Mouse (Mus musculus) hindbrain, embryonic 12.5 days (tissue): ENCODE measurements around the gene Rbfox2. TPM values are rescaled to one million over a fixed set of nuclear protein-coding genes. Genes with fewer than 3 reads are reported as not detected.

Source experiments
- ATAC-seq: fragments of 200-750 bp; cut with Nextera tagmentation; 2 replicates; pipeline ENCODE4 v1.8.0; 2017; ENCODE audit warnings: moderate TSS enrichment; ENCODE audit not compliant: low FRiP score
- H3K27ac ChIP-seq: fragments of 300-500 bp; sonication (generic); 2 replicates; pipeline ENCODE4 v1.5.1; 2016; ENCODE audit warnings: mild to moderate bottlenecking
- H3K27me3 ChIP-seq: fragments of 300-500 bp; sonication (generic); 2 replicates; pipeline ENCODE4 v1.6.1; 2016; ENCODE audit warnings: mild to moderate bottlenecking
- H3K36me3 ChIP-seq: fragments of 300-500 bp; sonication (generic); 2 replicates; pipeline ENCODE4 v1.6.1; 2016; ENCODE audit warnings: mild to moderate bottlenecking
- H3K4me1 ChIP-seq: fragments of 300-500 bp; sonication (generic); 2 replicates; pipeline ENCODE4 v1.6.1; 2016
- H3K4me2 ChIP-seq: fragments of 300-500 bp; sonication (generic); replicated peaks from 2 replicates; pipeline ENCODE4 v1.6.1; 2016; ENCODE audit warnings: mild to moderate bottlenecking
- H3K4me3 ChIP-seq: fragments of 300-500 bp; sonication (generic); 2 replicates; pipeline ENCODE4 v1.5.1; 2016; ENCODE audit warnings: mild to moderate bottlenecking
- H3K9ac ChIP-seq: fragments of 300-500 bp; sonication (generic); 2 replicates; pipeline ENCODE4 v1.6.1; 2016; ENCODE audit warnings: mild to moderate bottlenecking, moderate library complexity
- H3K9me3 ChIP-seq: fragments of 300-500 bp; sonication (generic); replicated peaks from 2 replicates; pipeline ENCODE4 v1.6.1; 2016; ENCODE audit warnings: mild to moderate bottlenecking
- WGBS: fragments of 180-500 bp; shearing (Covaris S2); methylation state at CpG from one replicate; pipeline ENCODE4 v1.1.7; 2016; 5-methylcytosine and 5-hydroxymethylcytosine counted together
- polyA plus RNA-seq: library from polyadenylated mRNA; unstranded; fragments of >200 nt; fragmentation: Nextera tagmentation; extraction: Ambion mirVana; gene quantifications from 2 replicates; pipeline ENCODE4 v1.2.1, GENCODE M21; 2016

Rbfox2 gene
- polyA plus RNA-seq, 1 experiment from 2014 or later: 156 TPM

DNA sequence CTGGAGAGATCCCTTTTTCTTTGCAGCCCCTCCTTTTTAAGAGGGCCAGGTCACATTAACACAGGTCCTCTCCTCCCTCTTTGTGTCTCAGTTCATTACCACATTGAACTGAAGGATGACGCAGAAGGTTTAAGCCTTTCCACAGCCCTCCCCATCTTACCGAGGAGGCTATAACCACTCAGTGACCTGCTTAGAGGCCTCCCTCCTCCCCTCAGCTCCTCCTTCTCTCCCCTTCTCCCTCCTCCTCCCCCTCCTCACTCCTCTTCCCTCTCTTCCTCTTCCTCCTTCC is 269.9 kb downstream of the Rbfox2 start:
- no peak for ATAC-seq
- Histone ChIP-seq H3K4me1 (peaks cover 31% of the 10 kb centered on the region), H3K9ac (peak overlapping the region; percentile 38; the same call in 1 of the 2 replicates), H3K4me2 (no peak overlapping the region), H3K9me3 (no peaks in the 10 kb centered on the region; the same call in 1 of the 2 replicates), H3K4me3 (no peak overlapping the region), H3K27me3 (no peaks in the 10 kb centered on the region), H3K36me3 (no peaks in the 10 kb centered on the region), H3K27ac (peak overlapping the region; percentile 79)
- 66% methylated on average over 2 of the region's 2 CpGs for WGBS

DNA sequence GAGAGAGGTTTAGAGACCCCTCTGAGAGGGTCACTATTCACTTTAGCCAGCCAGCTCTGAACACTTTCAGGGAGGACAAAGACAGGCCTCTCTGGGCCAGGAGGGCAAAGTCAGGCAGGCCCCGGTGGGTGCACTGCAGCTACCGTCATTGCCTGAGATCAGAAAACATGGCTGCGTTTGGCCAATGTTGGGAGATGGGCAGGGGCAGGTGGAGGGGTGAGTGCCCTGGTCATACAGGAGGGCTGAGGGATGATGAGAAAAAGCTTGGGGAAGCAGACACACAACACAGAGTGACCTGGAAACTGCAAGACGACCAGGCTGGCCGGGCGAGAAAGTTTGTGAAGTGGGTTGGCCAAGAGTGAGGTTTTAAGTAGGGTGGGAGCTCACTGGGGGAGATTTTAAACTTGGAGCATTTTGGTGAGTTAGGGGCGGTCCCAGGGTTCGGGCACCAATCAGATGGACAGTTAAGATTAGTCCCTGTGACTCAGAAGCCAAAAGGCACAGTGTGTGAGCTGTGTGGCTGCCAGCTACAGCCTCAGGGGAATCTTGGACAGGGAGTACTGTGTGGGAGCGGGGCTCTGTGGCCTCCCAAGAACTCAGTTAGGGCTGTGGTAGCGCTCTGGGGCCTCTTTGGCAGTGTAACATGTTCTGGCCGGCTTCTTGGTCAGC is 270.4 kb downstream of the Rbfox2 start:
- no peak overlapping the region for H3K4me3 ChIP-seq
- no peak for ATAC-seq
- H3K27ac ChIP-seq: peak overlapping the region; percentile 79
- H3K36me3 ChIP-seq: no peaks in the 10 kb centered on the region
- no peak overlapping the region for H3K4me2 ChIP-seq
- 0 out of 2 replicates have a peak overlapping the region, but pooled peaks have one; percentile 38 for H3K9ac ChIP-seq
- 77% methylated on average over 11 of the region's 11 CpGs for WGBS
- H3K27me3 ChIP-seq: no peaks in the 10 kb centered on the region
- H3K4me1 ChIP-seq: peaks cover 31% of the 10 kb centered on the region
- no peaks in the 10 kb centered on the region; the same call in 1 of the 2 replicates for H3K9me3 ChIP-seq

DNA sequence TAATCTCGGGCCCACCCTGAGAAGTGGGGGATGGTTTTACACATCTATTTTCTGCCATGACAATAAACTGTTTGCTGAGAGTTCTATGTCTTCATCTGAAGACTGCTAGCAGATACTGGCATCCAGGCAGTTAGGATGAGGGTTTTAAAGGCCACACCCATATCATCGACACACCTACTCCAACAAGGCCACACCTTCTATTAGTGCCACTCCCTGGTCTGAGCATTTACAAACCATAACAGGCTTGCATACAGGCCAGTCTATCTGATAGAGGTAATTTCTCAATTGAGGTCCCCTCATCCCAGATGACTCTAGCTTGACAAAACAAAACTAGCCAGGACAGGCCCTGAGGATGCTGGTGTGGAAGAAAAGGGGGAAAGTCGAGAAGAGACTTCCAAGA is 271.2 kb downstream of the Rbfox2 start:
- Histone ChIP-seq H3K36me3 (no peaks in the 10 kb centered on the region), H3K4me1 (peaks cover 30% of the 10 kb centered on the region), H3K27me3 (no peaks in the 10 kb centered on the region), H3K4me3 (no peak overlapping the region), H3K27ac (no peak overlapping the region), H3K9me3 (no peaks in the 10 kb centered on the region; the same call in 1 of the 2 replicates), H3K4me2 (no peak overlapping the region), H3K9ac (no peak overlapping the region)
- WGBS: 91% methylated on average over 3 of the region's 3 CpGs
- no peak for ATAC-seq

DNA sequence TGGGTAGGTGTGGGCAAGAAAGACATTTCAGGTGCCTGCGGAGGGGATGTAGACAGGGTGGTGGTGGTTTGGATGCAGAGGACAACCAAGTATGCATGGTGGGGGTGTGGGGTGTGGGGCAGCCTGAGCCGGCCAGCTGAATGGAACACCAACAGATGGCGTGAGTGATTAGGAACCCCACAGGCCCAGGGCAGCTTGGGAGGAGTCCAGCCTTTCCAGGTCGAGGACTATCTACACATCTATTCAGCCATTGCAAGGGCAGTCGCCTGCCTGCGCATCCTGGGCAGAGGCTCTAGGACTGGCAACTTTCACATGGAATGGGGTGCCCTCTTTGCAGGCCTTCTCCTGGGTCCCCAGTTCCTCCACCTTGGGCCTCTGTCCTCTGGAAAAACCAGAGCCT is 272.3 kb downstream of the Rbfox2 start:
- no peaks in the 10 kb centered on the region; the same call in 1 of the 2 replicates for H3K9me3 ChIP-seq
- H3K4me3 ChIP-seq: no peak overlapping the region
- WGBS: 73% methylated on average over 6 of the region's 6 CpGs

DNA sequence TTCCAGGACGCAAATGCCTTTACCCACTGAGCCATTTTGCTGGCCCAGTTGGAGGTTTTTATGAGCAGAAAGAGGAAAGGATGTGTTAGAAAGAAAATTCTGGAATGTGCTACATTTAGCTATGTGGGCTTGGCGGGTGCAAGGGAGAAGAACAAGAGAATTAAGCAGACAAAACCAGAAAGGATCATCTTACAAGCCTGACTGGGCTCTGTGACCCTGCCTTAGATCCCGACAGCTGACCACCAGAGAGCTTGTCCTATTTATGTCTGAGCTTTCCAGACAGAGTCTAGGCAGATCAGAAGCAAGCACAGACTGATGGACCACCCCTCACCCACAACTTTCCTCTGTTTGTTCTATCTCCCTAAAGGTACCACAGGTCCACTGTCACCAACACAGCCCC is 275.5 kb downstream of the Rbfox2 start:
- no peaks in the 10 kb centered on the region for H3K9me3 ChIP-seq
- H3K4me3 ChIP-seq: no peak overlapping the region
- H3K36me3 ChIP-seq: no peaks in the 10 kb centered on the region
- no peaks in the 10 kb centered on the region for H3K27me3 ChIP-seq
- WGBS: 50% methylated on average over 3 of the region's 3 CpGs
- ATAC-seq: no peak
- H3K9ac ChIP-seq: no peak overlapping the region
- no peak overlapping the region for H3K4me2 ChIP-seq
- H3K4me1 ChIP-seq: peaks cover 3% of the 10 kb centered on the region
- H3K27ac ChIP-seq: no peak overlapping the region

More for the DNA sequence above, 272.3 kb downstream of the Rbfox2 start:
- Histone ChIP-seq H3K27ac (no peak overlapping the region), H3K4me2 (no peak overlapping the region), H3K36me3 (no peaks in the 10 kb centered on the region), H3K4me1 (peaks cover 20% of the 10 kb centered on the region), H3K9ac (no peak overlapping the region), H3K27me3 (no peaks in the 10 kb centered on the region)
- no peak for ATAC-seq

DNA sequence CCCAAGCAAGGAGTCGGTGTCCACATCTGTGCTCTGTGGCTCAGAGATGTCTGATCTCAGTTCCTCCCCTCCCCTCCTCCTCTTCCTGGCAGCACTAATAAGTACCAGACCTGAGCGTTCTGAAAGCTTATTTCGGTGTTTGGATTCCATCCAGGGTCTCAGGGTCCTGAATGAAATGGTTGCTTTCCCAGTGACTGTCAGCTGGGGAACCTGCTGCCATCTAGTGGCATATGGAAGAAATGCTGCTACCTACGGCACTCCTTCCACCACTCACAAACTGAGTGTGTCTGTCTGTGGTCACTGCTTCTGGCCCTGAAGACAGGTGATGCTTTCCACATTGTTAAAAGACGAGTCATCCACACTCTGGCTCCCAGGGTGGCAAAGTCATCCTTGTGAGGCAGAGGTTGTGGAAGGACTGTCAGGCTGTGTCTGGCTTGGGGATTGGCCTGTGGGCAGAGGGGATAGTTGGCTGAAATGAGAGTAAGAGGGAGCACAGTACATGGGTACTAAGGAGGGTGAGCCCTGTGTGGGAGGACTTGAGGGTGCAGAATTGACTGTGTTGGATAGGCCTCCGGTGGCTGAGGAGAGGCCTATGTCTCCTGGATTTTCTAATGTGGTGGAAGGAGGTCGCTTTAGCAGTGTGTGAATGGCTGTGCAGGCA is 277.3 kb downstream of the Rbfox2 start:
- Histone ChIP-seq H3K4me3 (no peak overlapping the region), H3K4me1 (peaks cover 10% of the 10 kb centered on the region), H3K27ac (no peak overlapping the region), H3K36me3 (no peaks in the 10 kb centered on the region), H3K9ac (no peak overlapping the region), H3K27me3 (no peaks in the 10 kb centered on the region), H3K9me3 (no peaks in the 10 kb centered on the region), H3K4me2 (no peak overlapping the region)
- WGBS: 35% methylated on average over 7 of the region's 7 CpGs
- ATAC-seq: peak; percentile 61

Other genes with a start within 250 kb of the Rbfox2 start
- not detected in 2 replicates for gene Apol7a, start 92.1 kb upstream of the Rbfox2 start, polyA plus RNA-seq
- not detected in 2 replicates for gene Apol9a, start 104.1 kb upstream of the Rbfox2 start, polyA plus RNA-seq
- gene Apol7b, start 140.5 kb upstream of the Rbfox2 start, polyA plus RNA-seq: not detected in 2 replicates
- not detected in 2 replicates for gene Apol10a, start 170.0 kb upstream of the Rbfox2 start, polyA plus RNA-seq
- not detected in 2 replicates for gene Apol11a, start 201.3 kb upstream of the Rbfox2 start, polyA plus RNA-seq
- gene Apol7c, start 226.3 kb upstream of the Rbfox2 start, polyA plus RNA-seq: not detected in 2 replicates